Mouse (Mus musculus) olfactory bulb, adult 2 months (tissue): ENCODE data around the gene Gnai2. TPM values are rescaled to one million over a fixed set of nuclear protein-coding genes. Genes with fewer than 3 reads are reported as not detected.
"Not testable (repeated sequence)": the region's sequence is repeated elsewhere in the genome, so short reads cannot be mapped to it uniquely, and the experiment has no call there.

Source experiments
- H3K27ac ChIP-seq: fragments of 200-500 bp; 2 replicates; pipeline ENCODE4 v1.5.1; 2012; ENCODE audit warnings: low read depth, low read length; ENCODE audit not compliant: insufficient read depth
- H3K4me1 ChIP-seq: fragments of 200-500 bp; 2 replicates; pipeline ENCODE4 v1.6.1; 2012; ENCODE audit warnings: low read length; ENCODE audit not compliant: control insufficient read depth, insufficient read depth
- H3K4me3 ChIP-seq: fragments of 200-500 bp; 2 replicates; pipeline ENCODE4 v1.5.1; 2012; ENCODE audit warnings: mild to moderate bottlenecking, low read depth, low read length, moderate library complexity; ENCODE audit not compliant: insufficient read depth
- CTCF ChIP-seq: fragments of 200-500 bp; IDR thresholded peaks from 2 replicates; pipeline ENCODE4 v1.5.1; 2012; ENCODE audit warnings: low read depth, mild to moderate bottlenecking, low read length, moderate library complexity; ENCODE audit not compliant: insufficient read depth
- POLR2A ChIP-seq: fragments of 200-500 bp; IDR thresholded peaks from 2 replicates; pipeline ENCODE4 v1.6.1; 2012; ENCODE audit warnings: mild to moderate bottlenecking, low read depth, low read length, moderate library complexity; ENCODE audit not compliant: insufficient read depth
- WGBS: fragments of 180-500 bp; shearing (Covaris S2); methylation state at CpG from one replicate; pipeline ENCODE4 v1.1.7; 2018; 5-methylcytosine and 5-hydroxymethylcytosine counted together
- polyA plus RNA-seq: library from polyadenylated mRNA; stranded (reverse); fragments of >200 nt; gene quantifications from 2 replicates; pipeline ENCODE4 v1.2.4, GENCODE M21; 2012; ENCODE audit warnings: low replicate concordance; ENCODE audit not compliant: missing spikeins, insufficient read depth, insufficient read length

Gene Gnai2
- polyA plus RNA-seq, 1 experiment = 1,429 TPM

- no peak overlapping the region for H3K4me3 ChIP-seq
- H3K4me1 ChIP-seq = peaks cover 31% of the 10 kb centered on the region
- no peak overlapping the region for H3K27ac ChIP-seq
- 94% methylated on average over 22 of the region's 22 CpGs for WGBS
- TF ChIP-seq POLR2A = no peak
- TF ChIP-seq CTCF = no peak
Observed at GRCm38 (mm10) chr9:107571534-107572326, 63.4 kb downstream of the Gnai2 start.

GRCm38 (mm10) chr9:107570845-107571244 is 64.3 kb downstream of the Gnai2 start:
- no peak for TF ChIP-seq CTCF
- no peak for TF ChIP-seq POLR2A
- WGBS = 92% methylated on average over 21 of the region's 21 CpGs
- H3K4me3 ChIP-seq = no peak overlapping the region
- peaks cover 31% of the 10 kb centered on the region for H3K4me1 ChIP-seq
- no peak overlapping the region for H3K27ac ChIP-seq

GRCm38 (mm10) chr9:107570016-107570415 is 65.2 kb downstream of the Gnai2 start:
- WGBS = 46% methylated on average over 13 of the region's 13 CpGs
- Histone ChIP-seq H3K4me1 (peaks cover 31% of the 10 kb centered on the region), H3K27ac (no peak overlapping the region), H3K4me3 (peak overlapping the region; percentile 30)
- TF ChIP-seq POLR2A = no peak

- peak overlapping the region; percentile 84 for H3K4me3 ChIP-seq
- WGBS = under 1% methylated on average over 23 of the region's 23 CpGs
- peaks cover 33% of the 10 kb centered on the region for H3K4me1 ChIP-seq
- peak overlapping the region; percentile 59; the same call in 1 of the 2 replicates for H3K27ac ChIP-seq
- TF ChIP-seq POLR2A = no peak
- no peak for TF ChIP-seq CTCF
Observed at GRCm38 (mm10) chr9:107569270-107569669, 65.9 kb downstream of the Gnai2 start.

GRCm38 (mm10) chr9:107568331-107569261 is 66.6 kb downstream of the Gnai2 start:
- H3K4me1 ChIP-seq = peaks cover 37% of the 10 kb centered on the region
- WGBS = under 1% methylated on average over 41 of the region's 41 CpGs
- H3K4me3 ChIP-seq = peak overlapping the region; percentile 84
- H3K27ac ChIP-seq = peak overlapping the region; percentile 89
- TF ChIP-seq CTCF (no peak), POLR2A (0 out of 2 replicates have a peak, but pooled peaks have one; percentile 30)

GRCm38 (mm10) chr9:107567702-107568319 is 67.4 kb downstream of the Gnai2 start, which contains the start of gene Hyal2:
Hyal2 (plus strand) TSS chr9:107567945.
- Histone ChIP-seq H3K4me3 (peak within 1 kb of the TSS; percentile 84), H3K4me1 (peaks cover 37% of the 10 kb centered on the region), H3K27ac (peak within 1 kb of the TSS; percentile 89)
- TF ChIP-seq POLR2A (no peak), CTCF (no peak)
- WGBS = 28% methylated on average over 18 of the region's 18 CpGs

- Histone ChIP-seq H3K4me1 (peaks cover 37% of the 10 kb centered on the region), H3K4me3 (no peak overlapping the region), H3K27ac (no peak overlapping the region)
- WGBS = 74% methylated on average over 3 of the region's 3 CpGs
- no peak for TF ChIP-seq POLR2A
- no peak for TF ChIP-seq CTCF
Observed at GRCm38 (mm10) chr9:107566855-107567254, 68.3 kb downstream of the Gnai2 start.

- TF ChIP-seq CTCF = no peak; the same call in 1 of the 2 replicates
- no peak for TF ChIP-seq POLR2A
- Histone ChIP-seq H3K4me3 (no peak overlapping the region), H3K4me1 (peaks cover 32% of the 10 kb centered on the region), H3K27ac (no peak overlapping the region)
- WGBS = 58% methylated on average over 15 of the region's 15 CpGs
Observed at GRCm38 (mm10) chr9:107566041-107566709, 69.0 kb downstream of the Gnai2 start.

GRCm38 (mm10) chr9:107565556-107565955 is 69.6 kb downstream of the Gnai2 start:
- not testable (repeated sequence) for H3K27ac ChIP-seq, H3K4me3 ChIP-seq
- peaks cover 26% of the 10 kb centered on the region for H3K4me1 ChIP-seq
- 49% methylated on average over 5 of the region's 5 CpGs for WGBS

Other genes starting within 250 kb of the Gnai2 start
- not detected in 2 replicates for gene Cacna2d2, start 235.8 kb downstream of the Gnai2 start, polyA plus RNA-seq
- not detected in 2 replicates for gene Tmem115, start 101.4 kb downstream of the Gnai2 start, polyA plus RNA-seq
- not detected in 2 replicates for gene Cyb561d2, start 93.2 kb downstream of the Gnai2 start, polyA plus RNA-seq
- not detected in 2 replicates for gene Nprl2, start 93.1 kb downstream of the Gnai2 start, polyA plus RNA-seq
- not detected in 2 replicates for gene Zmynd10, start 88.1 kb downstream of the Gnai2 start, polyA plus RNA-seq
- not detected in 2 replicates for gene Rassf1, start 83.8 kb downstream of the Gnai2 start, polyA plus RNA-seq
- not detected in 2 replicates for gene Tusc2, start 72.1 kb downstream of the Gnai2 start, polyA plus RNA-seq
- gene Hyal2, start 67.4 kb downstream of the Gnai2 start, polyA plus RNA-seq = not detected in 2 replicates
- not detected in 2 replicates for gene Hyal1, start 58.4 kb downstream of the Gnai2 start, polyA plus RNA-seq
- not detected in 2 replicates for gene Naa80, start 56.5 kb downstream of the Gnai2 start, polyA plus RNA-seq
- gene Hyal3, start 54.5 kb downstream of the Gnai2 start, polyA plus RNA-seq = not detected in 2 replicates
- not detected in 2 replicates for gene Ifrd2, start 47.7 kb downstream of the Gnai2 start, polyA plus RNA-seq
- gene Sema3b, start 26.1 kb downstream of the Gnai2 start, polyA plus RNA-seq = not detected in 2 replicates
- gene Slc38a3, start 34.2 kb upstream of the Gnai2 start, polyA plus RNA-seq = not detected in 2 replicates
- not detected in 2 replicates for gene Gnat1, start 44.3 kb upstream of the Gnai2 start, polyA plus RNA-seq
- not detected in 2 replicates for gene Sema3f, start 75.1 kb upstream of the Gnai2 start, polyA plus RNA-seq
- gene Rbm5, start 135.6 kb upstream of the Gnai2 start, polyA plus RNA-seq = 401 and 773 TPM in 2 replicates
- gene Rbm6, start 237.9 kb upstream of the Gnai2 start, polyA plus RNA-seq = 246 and 345 TPM in 2 replicates